Mouse (Mus musculus) E14TG2a.4 (cell line): ENCODE measurements around the gene Hspa2.

Source experiments
- CTCF ChIP-seq: conservative IDR thresholded peaks from 2 replicates; pipeline ENCODE4 v1.5.1; 2014; ENCODE audit warnings: low read length
- NANOG ChIP-seq: IDR thresholded peaks from 2 replicates; pipeline ENCODE4 v1.6.1; 2014; ENCODE audit warnings: borderline replicate concordance, low read length, mixed read lengths
- POU5F1 ChIP-seq: IDR thresholded peaks from 2 replicates; pipeline ENCODE4 v1.6.1; 2014; ENCODE audit warnings: low read length, borderline replicate concordance

GRCm38 (mm10) chr12:76402991-76403885 lies 738 bp upstream of the Hspa2 start:
- TF ChIP-seq CTCF (no peak), POU5F1 (no peak), NANOG (no peak)
